Mouse (Mus musculus) limb, embryonic 14.5 days (tissue): ENCODE measurements around the gene Map3k9. TPM values are rescaled to one million over a fixed set of nuclear protein-coding genes. Genes with fewer than 3 reads are reported as not detected.

Source experiments
- ATAC-seq: fragments of 200-750 bp; cut with Nextera tagmentation; 2 replicates; pipeline ENCODE4 v1.8.0; 2017; ENCODE audit warnings: low read depth, moderate number of reproducible peaks, moderate TSS enrichment; ENCODE audit not compliant: low FRiP score
- DNase-seq: peaks from one replicate; pipeline ENCODE4 v3.0.0-alpha.2; 2015; ENCODE audit warnings: low spot score
- H3K27ac ChIP-seq: fragments of 300-500 bp; sonication (generic); replicated peaks from 2 replicates; pipeline ENCODE4 v1.5.1; 2014; ENCODE audit warnings: low read depth, mild to moderate bottlenecking, low read length, moderate library complexity, mixed read lengths
- H3K27me3 ChIP-seq: fragments of 300-500 bp; sonication (generic); 2 replicates; pipeline ENCODE4 v1.6.1; 2014; ENCODE audit warnings: low read length, mixed read lengths; ENCODE audit not compliant: control insufficient read depth, insufficient read depth
- H3K36me3 ChIP-seq: fragments of 300-500 bp; sonication (generic); 2 replicates; pipeline ENCODE4 v1.6.1; 2014; ENCODE audit warnings: mild to moderate bottlenecking, low read length, moderate library complexity, mixed read lengths; ENCODE audit not compliant: control insufficient read depth, insufficient read depth
- H3K4me1 ChIP-seq: fragments of 300-500 bp; sonication (generic); 2 replicates; pipeline ENCODE4 v1.6.1; 2014; ENCODE audit warnings: antibody characterized with exemption, low read length, mixed read lengths; ENCODE audit not compliant: control insufficient read depth, insufficient read depth
- H3K4me2 ChIP-seq: fragments of 300-500 bp; sonication (generic); replicated peaks from 2 replicates; pipeline ENCODE4 v1.6.1; 2014; ENCODE audit warnings: low read depth, mild to moderate bottlenecking, low read length, moderate library complexity; ENCODE audit not compliant: severe bottlenecking
- H3K4me3 ChIP-seq: fragments of 300-500 bp; sonication (generic); replicated peaks from 2 replicates; pipeline ENCODE4 v1.5.1; 2014; ENCODE audit warnings: low read length
- H3K9ac ChIP-seq: fragments of 300-500 bp; sonication (generic); 2 replicates; pipeline ENCODE4 v1.6.1; 2014; ENCODE audit warnings: mild to moderate bottlenecking, low read depth, low read length, moderate library complexity; ENCODE audit not compliant: severe bottlenecking
- H3K9me3 ChIP-seq: fragments of 300-500 bp; sonication (generic); 2 replicates; pipeline ENCODE4 v1.6.1; 2016; ENCODE audit warnings: low read length; ENCODE audit not compliant: control insufficient read depth
- POLR2A ChIP-seq: fragments of 200-500 bp; IDR thresholded peaks from 2 replicates; pipeline ENCODE4 v1.8.0; 2012; ENCODE audit warnings: inconsistent platforms, mild to moderate bottlenecking, moderate library complexity, borderline replicate concordance; ENCODE audit not compliant: insufficient read depth, insufficient read length; ENCODE audit errors: extremely low read depth
- WGBS: fragments of 180-500 bp; shearing (Covaris S2); extraction: QIAGEN DNeasy Blood & Tissue Kit; methylation state at CpG from one replicate; pipeline ENCODE4 v1.1.7; 2014; 5-methylcytosine and 5-hydroxymethylcytosine counted together
- polyA plus RNA-seq, 2 experiments: library from polyadenylated mRNA; depleted of rRNA in 1 of 2; stranded (reverse) in 1 of 2; unstranded in 1 of 2; fragments of >200 nt; fragmentation: Nextera tagmentation in 1 of 2; extraction: Ambion mirVana in 1 of 2; gene quantifications; 2 replicates each; pipeline versions ENCODE4 v1.2.1 to v1.2.3; 2012 to 2014

Map3k9 gene
- polyA plus RNA-seq, 2 experiments, result 0.87 to 1.5 TPM

GRCm38 (mm10) chr12:81689505-81690056 is 91.4 kb downstream of the Map3k9 start:
- ATAC-seq (no peak), DNase-seq (no peak)
- no peaks in the 10 kb centered on the region for H3K27me3 ChIP-seq
- H3K36me3 ChIP-seq, result no peaks in the 10 kb centered on the region
- H3K9me3 ChIP-seq, result no peaks in the 10 kb centered on the region
- TF ChIP-seq POLR2A, result no peak
- no peak overlapping the region for H3K27ac ChIP-seq
- H3K4me1 ChIP-seq, result no peaks in the 10 kb centered on the region
- H3K4me2 ChIP-seq, result no peak overlapping the region
- no peak overlapping the region for H3K9ac ChIP-seq
- H3K4me3 ChIP-seq, result no peak overlapping the region
- 47% methylated on average over 4 of the region's 4 CpGs for WGBS

GRCm38 (mm10) chr12:81688537-81688936 is 92.4 kb downstream of the Map3k9 start:
- TF ChIP-seq POLR2A, result no peak
- H3K36me3 ChIP-seq, result no peaks in the 10 kb centered on the region
- no peak overlapping the region for H3K4me3 ChIP-seq
- no peaks in the 10 kb centered on the region for H3K27me3 ChIP-seq
- H3K4me2 ChIP-seq, result no peak overlapping the region
- H3K27ac ChIP-seq, result no peak overlapping the region
- H3K9ac ChIP-seq, result no peak overlapping the region
- 78% methylated on average over 4 of the region's 4 CpGs for WGBS
- ATAC-seq (no peak), DNase-seq (no peak)
- no peaks in the 10 kb centered on the region for H3K9me3 ChIP-seq
- H3K4me1 ChIP-seq, result no peaks in the 10 kb centered on the region

- DNase-seq (no peak), ATAC-seq (no peak)
- Histone ChIP-seq H3K9ac (no peak overlapping the region), H3K27ac (no peak overlapping the region), H3K4me2 (no peak overlapping the region), H3K9me3 (no peaks in the 10 kb centered on the region), H3K36me3 (no peaks in the 10 kb centered on the region), H3K4me1 (no peaks in the 10 kb centered on the region), H3K4me3 (no peak overlapping the region), H3K27me3 (no peaks in the 10 kb centered on the region)
- TF ChIP-seq POLR2A, result no peak
- 84% methylated on average over 5 of the region's 5 CpGs for WGBS
Measured at GRCm38 (mm10) chr12:81687873-81688272, 93.1 kb downstream of the Map3k9 start.

- Histone ChIP-seq H3K4me1 (no peaks in the 10 kb centered on the region), H3K27ac (no peak overlapping the region), H3K4me2 (no peak overlapping the region), H3K9me3 (no peaks in the 10 kb centered on the region), H3K4me3 (no peak overlapping the region), H3K27me3 (no peaks in the 10 kb centered on the region), H3K9ac (no peak overlapping the region), H3K36me3 (no peaks in the 10 kb centered on the region)
- no peak for TF ChIP-seq POLR2A
- ATAC-seq, result no peak
- WGBS, result 51% methylated on average over 12 of the region's 12 CpGs
- no peak for DNase-seq
Measured at GRCm38 (mm10) chr12:81686406-81687117, 94.4 kb downstream of the Map3k9 start.

GRCm38 (mm10) chr12:81685981-81686380 is 95.0 kb downstream of the Map3k9 start:
- Histone ChIP-seq H3K4me2 (no peak overlapping the region), H3K4me3 (no peak overlapping the region), H3K36me3 (no peaks in the 10 kb centered on the region), H3K9me3 (no peaks in the 10 kb centered on the region), H3K9ac (no peak overlapping the region), H3K27me3 (no peaks in the 10 kb centered on the region), H3K27ac (no peak overlapping the region), H3K4me1 (no peaks in the 10 kb centered on the region)
- 50% methylated on average over 3 of the region's 3 CpGs for WGBS
- DNase-seq, result no peak
- no peak for ATAC-seq
- TF ChIP-seq POLR2A, result no peak

- no peaks in the 10 kb centered on the region for H3K27me3 ChIP-seq
- ATAC-seq (no peak), DNase-seq (no peak)
- 70% methylated on average over 6 of the region's 6 CpGs for WGBS
- H3K4me1 ChIP-seq, result no peaks in the 10 kb centered on the region
- no peaks in the 10 kb centered on the region for H3K36me3 ChIP-seq
- TF ChIP-seq POLR2A, result no peak
- no peaks in the 10 kb centered on the region for H3K9me3 ChIP-seq
- H3K4me2 ChIP-seq, result no peak overlapping the region
- H3K4me3 ChIP-seq, result no peak overlapping the region
- H3K9ac ChIP-seq, result no peak overlapping the region
- H3K27ac ChIP-seq, result no peak overlapping the region
Measured at GRCm38 (mm10) chr12:81684096-81684495, 96.9 kb downstream of the Map3k9 start.
